Mouse (Mus musculus) liver, postnatal 0 days (tissue): ENCODE data around the gene Gpalpp1.

Experiments used
- CTCF ChIP-seq: sonication (generic); IDR thresholded peaks from 2 replicates; pipeline ENCODE4 v1.5.1; 2016; ENCODE audit warnings: antibody characterized with exemption, low read depth
- EP300 ChIP-seq: IDR thresholded peaks from 2 replicates; pipeline ENCODE4 v1.6.1; 2016; ENCODE audit warnings: antibody characterized with exemption, low read depth, mild to moderate bottlenecking

- TF ChIP-seq CTCF (no peak), EP300 (no peak)
Measured at GRCm38 (mm10) chr14:76099543-76099942, 11.0 kb downstream of the Gpalpp1 start.
